Mouse (Mus musculus) hematopoietic multipotent progenitor cell, adult 10-12 weeks (in vitro differentiated cells): Measurements from ENCODE around the gene Med10. TPM values are rescaled to one million over a fixed set of nuclear protein-coding genes. Genes with fewer than 3 reads are reported as not detected.

Source experiments
- polyA plus RNA-seq: library from polyadenylated mRNA; stranded (reverse); fragments of >175 nt; gene quantifications from 2 replicates; pipeline ENCODE4 v1.2.3, GENCODE M21; 2012; ENCODE audit warnings: low replicate concordance

Gene Med10
- 13.4 and 25.2 TPM in 2 replicates for polyA plus RNA-seq

DNA sequence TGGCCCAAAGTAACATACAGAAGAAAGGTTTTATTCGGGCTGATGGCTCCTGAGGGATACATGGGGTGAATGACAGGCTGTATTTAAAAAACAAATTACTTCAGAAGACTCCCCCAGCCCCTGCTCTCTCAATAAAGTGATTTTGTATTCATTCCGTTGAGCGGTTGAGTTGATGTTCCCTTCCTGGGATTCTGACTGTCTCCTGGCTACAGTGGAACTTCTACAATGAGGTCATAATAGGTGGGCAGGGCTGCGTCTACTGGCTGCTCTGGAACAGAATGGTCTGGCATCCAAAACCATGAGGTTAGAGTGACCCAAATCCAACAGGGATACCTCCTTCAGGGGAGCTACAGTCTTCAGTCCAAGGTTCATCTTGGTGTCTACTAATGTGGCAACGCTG is at the start of gene Med10:
Med10 (plus strand) TSS at position 301 of the 400 bp plus-strand sequence.

Other genes with a start within 250 kb of the Med10 start
- gene Srd5a1, start 191.0 kb upstream of the Med10 start, polyA plus RNA-seq, result 0.25 and 0.49 TPM in 2 replicates
- gene Ube2ql1, start 62.5 kb upstream of the Med10 start, polyA plus RNA-seq, result 0.04 and 0.08 TPM in 2 replicates